Mouse (Mus musculus) neutrophil, adult 5-6 weeks (primary cell): ENCODE measurements around the gene Sohlh2. TPM values are rescaled to one million over a fixed set of nuclear protein-coding genes. Genes with fewer than 3 reads are reported as not detected.
"Not testable (repeated sequence)": the region's sequence is repeated elsewhere in the genome, so short reads cannot be mapped to it uniquely, and the experiment has no call there.

Experiments used
- ATAC-seq: fragments of 151-379, 151-347 bp; 2 replicates; pipeline ENCODE4 v1.8.0; 2017; ENCODE audit warnings: mild to moderate bottlenecking, moderate TSS enrichment; ENCODE audit not compliant: insufficient number of reproducible peaks, poor library complexity, low FRiP score, severe bottlenecking; ENCODE audit errors: extremely low read depth
- total RNA-seq: library from RNA; stranded (forward); fragments of 200-1000 nt; gene quantifications from 2 replicates; pipeline ENCODE4 v1.2.3, GENCODE M21; 2017

The Sohlh2 gene
- total RNA-seq, 1 experiment from 2014 or later: not detected

DNA sequence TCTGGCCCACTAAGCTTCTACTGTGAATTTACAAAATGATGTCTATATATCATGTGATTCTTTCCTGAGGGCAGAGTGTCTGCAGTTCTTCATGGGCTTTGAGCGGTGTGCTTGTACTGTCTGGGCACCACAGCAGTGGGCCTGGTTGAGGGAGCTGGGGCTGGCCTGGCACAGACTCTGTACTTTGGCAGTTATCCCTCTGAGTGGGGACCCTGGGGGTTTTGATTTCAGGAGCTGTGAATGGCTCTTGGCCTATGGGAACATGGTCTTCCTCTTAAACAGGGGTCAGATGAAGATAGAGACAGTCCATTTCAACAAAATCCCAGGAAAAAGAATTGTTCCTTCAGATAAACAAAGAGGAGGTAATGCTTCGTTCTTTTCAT lies 14.5 kb downstream of the Sohlh2 start:
- ATAC-seq: no peak

DNA sequence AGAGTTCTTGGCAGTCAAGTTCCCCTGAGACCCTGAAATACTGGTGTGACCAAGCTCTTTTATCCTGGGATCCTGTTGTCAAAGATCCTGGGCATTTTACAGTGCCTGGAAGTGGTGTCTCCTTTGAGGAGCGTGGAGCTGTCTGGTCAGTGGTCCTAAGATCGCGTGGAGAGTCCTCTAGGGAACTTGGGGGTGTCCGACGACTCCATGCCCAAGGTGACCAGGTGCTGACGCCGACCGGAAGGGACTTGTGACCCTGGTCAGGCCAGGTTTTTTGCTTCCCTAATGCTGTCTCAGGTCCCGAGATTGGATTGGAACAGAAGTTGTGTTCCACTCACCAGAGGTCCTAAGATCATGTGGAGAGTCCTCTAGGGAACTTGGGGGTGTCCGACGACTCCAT lies 21.8 kb downstream of the Sohlh2 start:
- not testable (repeated sequence) for ATAC-seq

DNA sequence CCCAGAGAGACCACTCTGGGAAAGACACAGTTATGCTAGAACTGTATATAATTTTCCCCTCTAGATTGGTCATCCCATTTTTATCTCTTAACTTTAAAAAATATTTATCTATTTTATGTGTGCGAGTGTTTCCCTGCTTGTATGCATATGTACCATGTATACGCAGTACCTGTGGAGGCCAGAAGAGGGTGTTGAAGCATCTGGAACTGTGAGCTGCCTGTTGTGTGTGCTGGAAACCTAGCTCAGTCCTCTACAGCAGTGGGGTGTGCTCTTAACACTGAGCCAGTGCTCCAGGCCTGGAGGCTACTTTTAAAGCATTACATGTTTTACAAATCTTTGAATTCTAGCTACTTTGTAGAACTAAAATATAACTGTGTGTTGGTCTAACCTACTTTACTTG lies 24.6 kb downstream of the Sohlh2 start:
- no peak for ATAC-seq

DNA sequence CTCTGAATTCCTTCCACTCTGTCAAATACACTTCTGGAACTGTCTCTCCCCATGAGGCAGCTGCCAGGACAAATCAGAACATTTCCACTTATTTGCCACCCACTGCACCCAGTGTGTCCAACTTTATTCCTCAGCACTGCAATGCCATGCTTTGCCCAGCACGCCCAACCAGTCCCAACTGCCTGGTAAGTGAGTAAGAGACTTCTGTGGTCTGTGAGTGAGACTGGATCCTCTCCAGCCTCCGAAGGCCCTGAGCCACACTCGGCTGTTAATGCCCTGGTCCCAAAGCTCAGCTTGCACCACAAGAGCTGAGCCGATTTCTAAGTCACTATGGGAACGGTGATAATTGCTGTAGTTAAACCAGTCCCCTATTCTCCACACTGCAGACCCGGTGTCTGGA lies 25.8 kb downstream of the Sohlh2 start:
- no peak for ATAC-seq

DNA sequence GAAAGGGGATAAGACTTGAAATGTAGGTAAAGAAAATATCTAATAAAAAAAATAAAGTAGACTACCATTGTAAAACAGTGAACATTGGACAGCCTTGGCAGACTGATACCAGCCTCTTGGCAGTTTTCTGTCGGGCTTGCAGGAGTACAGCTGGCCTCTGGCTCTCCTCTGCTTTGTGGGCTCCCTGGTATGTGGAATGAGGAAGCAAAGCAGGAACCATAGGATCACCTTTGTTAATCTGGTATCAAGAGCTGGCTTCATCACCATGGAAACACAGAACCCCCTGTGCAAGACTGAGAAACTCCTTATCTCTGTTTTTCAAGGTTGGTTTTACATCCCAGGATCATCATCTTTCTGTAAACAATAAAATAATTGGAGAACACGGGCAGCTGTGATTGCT lies 30.4 kb downstream of the Sohlh2 start:
- ATAC-seq: no peak

DNA sequence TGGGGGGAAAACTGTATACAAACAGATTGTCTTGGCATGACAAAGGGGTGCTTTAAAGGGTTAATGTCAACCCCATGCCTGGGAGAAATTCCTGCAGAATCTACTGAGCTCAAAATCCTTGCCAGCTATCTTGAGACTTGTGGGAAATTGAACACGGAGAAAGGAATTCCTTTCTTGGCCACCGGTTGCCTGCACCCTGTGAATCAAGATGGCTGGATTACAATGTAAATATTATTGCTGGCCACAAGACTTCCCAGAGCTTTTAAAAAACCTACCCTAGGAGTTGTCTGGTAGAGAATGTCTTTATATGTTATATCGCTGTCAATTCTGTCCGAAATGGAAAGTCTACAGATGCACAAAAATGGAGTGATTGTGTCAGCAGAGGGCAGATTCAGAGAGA lies 32.0 kb downstream of the Sohlh2 start:
- ATAC-seq: no peak

DNA sequence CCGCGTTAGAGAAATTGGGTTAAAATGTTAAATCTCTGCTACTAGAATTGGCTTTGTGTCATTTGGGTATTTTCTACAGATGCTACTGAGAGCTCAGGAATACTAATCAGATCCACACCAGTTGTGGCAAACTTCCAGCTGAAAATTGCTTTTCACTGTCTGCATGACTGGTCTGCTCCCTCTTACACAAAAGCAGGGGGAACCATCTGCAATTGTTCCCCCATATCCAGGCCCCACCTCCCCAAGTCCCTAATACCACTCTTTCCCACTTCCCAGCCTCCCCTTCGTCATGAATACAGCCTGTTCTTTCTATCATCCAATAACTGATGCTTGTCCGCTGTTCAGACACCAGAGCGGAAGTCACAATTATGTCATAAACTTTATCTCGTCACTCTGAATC lies 32.6 kb downstream of the Sohlh2 start:
- ATAC-seq: no peak

DNA sequence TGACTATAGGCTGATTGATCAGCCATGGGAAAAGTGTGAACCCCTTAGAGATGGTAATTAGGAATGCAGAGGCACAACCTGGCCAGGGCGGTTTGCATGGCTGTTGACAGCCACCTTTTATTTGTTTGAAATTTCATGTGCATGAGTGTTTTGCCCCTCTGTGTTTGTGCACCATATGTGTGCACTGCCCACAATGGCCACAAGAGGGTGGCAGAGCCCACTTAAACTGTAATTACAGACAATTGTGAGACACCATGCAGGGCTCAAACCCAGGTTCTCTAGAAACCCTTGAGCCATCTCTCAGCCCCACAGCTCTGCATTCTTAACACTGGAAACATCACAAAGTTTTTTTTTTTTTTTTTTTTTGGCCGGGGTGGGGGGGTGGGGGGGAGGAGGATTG lies 40.7 kb downstream of the Sohlh2 start:
- no peak for ATAC-seq

DNA sequence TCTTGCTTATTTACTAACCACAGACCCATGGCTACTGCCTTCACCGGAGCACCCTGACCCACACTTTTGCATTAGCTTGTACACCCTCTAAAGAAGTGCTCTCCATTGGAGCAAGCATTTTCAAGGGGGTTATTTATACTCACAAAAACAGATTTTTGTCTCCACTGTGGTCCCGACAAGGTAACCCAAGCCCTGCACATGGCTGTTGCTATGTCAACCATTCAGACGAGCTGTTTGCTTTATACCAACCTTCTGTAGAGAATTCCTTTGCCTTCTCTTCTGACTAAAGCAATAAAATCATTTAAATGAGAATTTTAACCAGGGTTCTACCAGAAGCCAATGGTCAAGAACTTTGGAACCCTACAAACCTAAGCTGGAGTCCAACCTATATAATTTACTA lies 42.0 kb downstream of the Sohlh2 start:
- no peak for ATAC-seq

DNA sequence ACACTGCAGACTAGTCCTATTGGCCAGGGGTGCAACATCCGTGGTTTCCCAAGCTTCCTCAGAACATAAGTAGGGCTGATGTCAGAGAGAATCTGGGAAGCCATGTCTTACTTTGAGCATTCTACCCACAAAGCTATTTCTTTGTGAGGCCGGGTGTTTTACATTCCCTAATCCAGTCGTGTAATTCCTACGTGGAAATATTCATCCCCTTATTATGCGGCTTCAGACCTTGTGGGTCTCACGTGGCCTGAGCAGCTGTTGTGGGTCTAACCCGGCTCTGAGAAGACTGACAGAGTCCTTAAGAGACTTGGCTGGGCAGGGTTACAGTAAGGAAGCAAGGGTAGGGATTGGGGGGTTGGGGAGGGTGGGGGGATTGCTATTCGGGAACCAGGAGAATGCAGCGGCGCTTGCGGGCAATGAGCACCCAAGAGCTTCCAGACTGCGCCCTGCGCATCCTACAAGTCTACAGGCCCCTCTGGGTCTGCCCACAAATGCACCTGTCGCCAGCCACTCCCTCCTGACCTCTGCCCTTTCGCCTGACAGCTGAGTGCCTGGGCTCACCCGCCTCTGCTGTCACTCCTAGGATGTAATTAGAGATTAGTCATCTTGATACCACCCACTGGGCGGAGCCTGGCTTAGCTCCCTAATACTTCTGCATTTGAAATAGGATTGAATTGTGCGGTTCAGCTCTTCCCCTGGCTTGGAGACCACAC lies 44.8 kb downstream of the Sohlh2 start:
- no peak for ATAC-seq

DNA sequence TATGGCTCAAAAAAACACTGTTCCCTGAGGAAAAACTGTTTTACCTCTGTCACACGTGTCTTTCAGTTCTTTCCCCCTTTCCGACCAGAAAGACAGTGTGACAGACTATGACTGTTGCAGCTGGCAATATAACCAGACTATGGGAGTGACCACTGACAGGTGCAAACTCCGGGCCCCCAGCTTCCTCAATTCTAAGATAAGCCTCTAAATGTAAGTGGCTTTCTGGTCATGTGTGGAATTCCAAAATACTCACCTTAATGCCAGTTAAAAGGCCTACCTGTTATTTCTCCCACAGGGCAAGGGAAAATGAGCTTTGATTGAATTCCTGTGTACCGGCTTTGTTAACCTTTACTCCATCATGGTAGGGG lies 45.4 kb downstream of the Sohlh2 start:
- ATAC-seq: no peak

DNA sequence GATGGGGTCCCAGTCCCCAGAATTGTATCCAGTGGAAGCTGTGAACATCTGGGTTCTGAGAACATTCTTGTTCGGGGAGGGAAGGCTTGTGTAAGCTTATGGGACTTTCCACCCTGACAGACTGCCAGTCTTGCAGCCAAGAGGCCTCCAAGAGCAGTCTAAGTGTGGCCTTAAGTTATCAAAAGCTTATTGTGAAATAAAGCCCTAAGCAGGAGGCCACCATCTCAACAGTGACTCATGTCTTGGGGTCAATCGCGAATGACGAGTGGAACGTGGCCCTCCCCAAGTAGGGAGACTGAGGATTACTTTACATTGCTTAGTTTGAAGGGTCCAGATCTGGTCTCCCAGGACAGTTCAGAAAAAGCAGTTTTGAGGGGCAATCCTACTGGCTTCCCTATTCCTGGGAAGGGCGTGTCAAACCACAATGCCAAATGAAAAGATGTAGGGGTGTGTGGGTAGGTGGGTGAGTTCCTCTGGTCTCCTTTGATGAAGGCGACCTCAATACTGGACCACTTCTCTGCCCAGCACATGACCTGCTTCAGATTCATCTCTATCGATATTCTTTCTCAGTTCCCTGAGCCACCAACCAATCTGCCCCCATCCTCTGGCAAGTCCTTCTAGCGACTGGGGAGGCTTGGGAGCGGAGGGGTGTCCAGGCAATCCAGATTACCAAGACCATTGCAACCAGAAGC lies 60.0 kb downstream of the Sohlh2 start, which contains the start of gene Dclk1:
TSS of gene Dclk1 (plus strand) at position 635 of the 692 bp plus-strand sequence.
- no peak for ATAC-seq

DNA sequence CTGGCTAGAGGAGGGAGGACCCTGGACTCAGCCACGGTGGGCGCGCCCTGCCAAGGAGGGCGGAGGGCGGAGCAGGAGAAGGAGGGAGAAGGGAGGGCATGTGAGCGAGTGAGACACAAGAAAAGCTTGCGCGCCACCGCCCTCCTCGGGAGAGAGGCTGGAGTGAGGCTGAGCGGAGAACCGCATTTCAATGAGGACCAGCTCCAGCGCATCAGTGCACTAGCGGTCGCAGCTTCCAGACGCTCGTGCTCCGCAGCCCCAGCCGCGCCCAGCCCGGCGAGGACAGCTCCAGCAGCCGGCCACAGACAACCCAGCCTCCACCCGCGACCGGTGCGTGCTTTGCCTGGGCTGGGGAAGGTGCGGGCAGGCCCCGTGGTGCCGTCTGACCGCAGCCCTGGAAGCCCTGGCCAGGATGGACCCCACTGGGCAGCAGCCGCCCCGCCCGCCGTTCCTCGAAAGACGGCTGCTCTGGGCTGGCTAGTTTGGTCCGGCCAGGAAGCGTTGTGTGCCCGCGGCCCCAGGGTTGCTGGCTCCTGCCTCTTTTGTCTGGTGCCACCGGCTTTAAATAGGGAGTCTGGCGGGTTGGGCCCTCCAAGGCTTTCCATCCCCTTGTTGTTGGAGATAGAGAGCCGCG lies 60.7 kb downstream of the Sohlh2 start:
- ATAC-seq: no peak

DNA sequence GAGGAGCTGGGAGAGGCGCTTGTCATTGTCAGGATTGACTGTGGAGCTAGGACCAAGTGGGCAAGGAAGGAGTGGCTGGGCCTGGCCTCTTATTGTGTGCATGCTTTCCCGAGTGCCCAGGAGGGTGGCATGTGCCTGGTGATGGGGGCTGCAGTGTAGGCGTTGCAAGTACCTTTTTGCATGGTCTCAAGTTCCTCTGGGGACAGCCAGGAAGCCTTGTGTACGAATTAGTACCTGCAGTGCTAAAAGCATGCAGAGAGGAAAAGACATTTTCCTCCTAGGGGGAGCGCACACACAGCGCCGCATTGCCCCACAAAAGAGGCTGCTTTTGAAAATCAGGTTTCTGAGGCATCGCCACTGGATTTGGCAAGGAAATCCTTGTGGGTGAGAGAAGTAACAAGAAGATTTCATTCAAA lies 61.2 kb downstream of the Sohlh2 start:
- ATAC-seq: no peak

DNA sequence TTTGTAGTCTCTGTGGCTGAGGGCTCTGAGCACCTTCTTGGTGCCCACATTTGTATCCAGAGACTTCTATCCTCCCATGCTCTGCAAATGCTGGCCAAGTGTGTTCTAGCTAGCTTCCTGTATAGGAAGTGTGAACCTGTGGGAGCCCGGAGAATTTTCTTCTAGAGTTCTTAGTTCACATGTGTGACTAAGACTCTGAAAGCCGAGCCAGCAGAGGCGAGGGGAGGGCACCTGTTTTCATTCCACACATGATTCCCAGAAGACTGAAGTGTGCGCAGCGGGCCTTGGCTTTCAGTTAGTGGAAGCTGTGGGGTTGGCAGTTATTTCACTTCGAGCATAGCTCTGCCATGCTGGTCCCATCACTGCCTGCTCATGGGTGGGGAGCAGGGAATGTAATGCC lies 62.3 kb downstream of the Sohlh2 start:
- ATAC-seq: no peak

DNA sequence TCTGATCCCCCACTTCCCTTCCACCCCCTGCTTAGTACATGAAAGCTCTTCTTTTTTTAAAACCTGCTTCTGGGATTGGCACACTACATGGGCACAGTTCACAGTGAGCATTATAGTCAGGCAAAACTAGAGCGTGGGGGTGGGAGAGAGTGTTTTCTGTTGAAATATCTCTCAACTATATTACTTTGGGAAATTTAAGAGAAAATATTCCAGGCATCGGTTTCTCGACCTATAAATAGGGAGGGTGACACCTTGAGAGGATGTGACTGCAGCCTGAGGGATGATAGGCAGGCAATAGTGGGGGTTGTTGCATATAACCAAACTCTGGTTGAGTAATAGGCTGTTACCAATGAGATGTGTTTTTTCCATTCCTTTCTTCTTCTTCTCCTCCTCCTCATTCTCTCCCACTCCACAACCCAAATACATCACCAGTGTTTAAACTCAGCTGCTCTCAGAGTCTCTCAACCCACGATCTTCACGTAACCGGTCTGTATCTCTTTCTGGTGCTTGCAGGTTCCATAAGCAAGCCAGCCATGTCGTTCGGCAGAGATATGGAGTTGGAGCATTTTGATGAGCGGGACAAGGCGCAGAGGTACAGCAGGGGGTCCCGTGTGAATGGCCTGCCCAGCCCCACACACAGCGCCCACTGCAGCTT lies 64.9 kb downstream of the Sohlh2 start:
- no peak for ATAC-seq

DNA sequence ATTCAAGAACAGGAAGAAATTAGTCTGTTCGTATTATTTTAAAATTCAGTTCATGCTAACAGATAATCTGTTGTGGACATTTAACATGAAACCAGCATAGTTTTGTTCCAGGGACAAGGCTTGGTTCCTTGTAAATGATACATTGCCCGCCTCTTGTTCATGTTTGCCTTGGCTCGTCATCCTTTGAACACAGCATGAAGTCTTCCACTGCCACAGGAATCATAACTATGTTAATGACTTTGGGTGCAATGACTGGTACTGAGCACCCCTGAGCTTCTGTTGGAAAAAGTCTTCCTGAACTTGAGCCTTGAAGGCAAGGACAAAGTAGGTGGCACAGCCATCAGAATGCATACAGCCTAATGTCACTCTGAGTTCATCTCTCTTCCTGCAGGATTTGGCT lies 66.2 kb downstream of the Sohlh2 start:
- ATAC-seq: no peak

DNA sequence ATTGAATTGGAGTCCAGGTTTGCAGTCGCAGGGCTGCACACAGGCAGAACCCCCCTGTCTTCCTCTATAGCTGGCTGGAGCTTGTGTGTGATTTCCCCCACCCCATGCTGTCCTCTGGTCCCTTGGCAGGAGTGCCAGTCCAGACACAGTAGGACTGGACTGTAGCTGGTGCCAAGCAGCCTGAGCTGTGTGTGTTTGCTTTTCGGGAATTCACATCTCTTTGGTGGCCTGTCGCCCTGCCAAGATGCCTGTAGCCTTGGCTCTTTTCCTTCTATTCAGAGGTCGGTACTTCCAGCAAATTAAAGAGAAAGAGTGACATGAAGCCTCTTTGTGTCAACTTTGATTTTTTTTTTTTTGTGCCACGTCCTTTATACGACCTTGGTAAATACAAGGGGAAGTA lies 66.7 kb downstream of the Sohlh2 start:
- ATAC-seq: no peak

DNA sequence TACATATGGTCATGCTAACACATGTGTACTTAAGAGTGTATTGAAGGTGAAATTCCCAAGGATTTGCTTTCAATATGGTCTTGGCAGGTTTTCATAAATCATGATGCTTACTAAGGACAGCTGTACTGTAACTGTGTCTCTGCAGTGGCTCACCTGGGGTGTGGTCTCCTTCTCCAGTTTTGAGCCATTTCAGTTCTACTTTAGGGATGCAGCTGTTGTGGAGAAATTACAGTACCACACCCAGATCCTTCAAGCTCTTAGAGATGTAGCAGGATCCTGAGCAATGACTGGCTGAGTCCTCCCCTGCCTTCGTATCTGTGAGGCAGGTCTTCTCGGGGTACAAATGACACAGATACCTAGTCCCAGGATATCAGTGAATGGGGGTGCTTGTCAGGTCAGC lies 68.8 kb downstream of the Sohlh2 start:
- ATAC-seq: no peak
